Mouse (Mus musculus) lung, embryonic 14.5 days (tissue): Measurements from ENCODE around the gene Ankub1. TPM values are rescaled to one million over a fixed set of nuclear protein-coding genes. Genes with fewer than 3 reads are reported as not detected.

Source experiments
- ATAC-seq: fragments of 200-750 bp; cut with Nextera tagmentation; 2 replicates; pipeline ENCODE4 v1.8.0; 2017; ENCODE audit warnings: mild to moderate bottlenecking, moderate TSS enrichment, moderate library complexity; ENCODE audit not compliant: insufficient read depth
- DNase-seq: peaks from one replicate; pipeline ENCODE4 v3.0.0-alpha.2; 2015
- H3K27ac ChIP-seq: fragments of 300-500 bp; sonication (generic); 2 replicates; pipeline ENCODE4 v1.5.1; 2014; ENCODE audit warnings: low read depth, mild to moderate bottlenecking, moderate library complexity
- H3K27me3 ChIP-seq: fragments of 300-500 bp; sonication (generic); 2 replicates; pipeline ENCODE4 v1.6.1; 2014; ENCODE audit warnings: low read length, control low read depth; ENCODE audit not compliant: insufficient read depth
- H3K36me3 ChIP-seq: fragments of 300-500 bp; sonication (generic); 2 replicates; pipeline ENCODE4 v1.6.1; 2014; ENCODE audit warnings: control low read depth; ENCODE audit not compliant: insufficient read depth
- H3K4me1 ChIP-seq: fragments of 300-500 bp; sonication (generic); 2 replicates; pipeline ENCODE4 v1.6.1; 2014; ENCODE audit warnings: antibody characterized with exemption, control low read depth; ENCODE audit not compliant: insufficient read depth
- H3K4me2 ChIP-seq: fragments of 300-500 bp; sonication (generic); 2 replicates; pipeline ENCODE4 v1.6.1; 2014; ENCODE audit warnings: mild to moderate bottlenecking
- H3K4me3 ChIP-seq: fragments of 300-500 bp; sonication (generic); 2 replicates; pipeline ENCODE4 v1.5.1; 2014; ENCODE audit warnings: low read depth, low read length
- H3K9ac ChIP-seq: fragments of 300-500 bp; sonication (generic); 2 replicates; pipeline ENCODE4 v1.6.1; 2014
- H3K9me3 ChIP-seq: fragments of 300-500 bp; sonication (generic); 2 replicates; pipeline ENCODE4 v1.6.1; 2016; ENCODE audit warnings: low read depth, low read length, control low read depth
- CTCF ChIP-seq: IDR thresholded peaks from 2 replicates; pipeline ENCODE4 v1.5.1; 2016; ENCODE audit warnings: antibody characterized with exemption, low read depth
- WGBS: fragments of 180-500 bp; shearing (Covaris S2); extraction: QIAGEN DNeasy Blood & Tissue Kit; methylation state at CpG from one replicate; pipeline ENCODE4 v1.1.7; 2014; 5-methylcytosine and 5-hydroxymethylcytosine counted together
- microRNA-seq: library from miRNA; unstranded; fragments of <30 nt; microRNA quantifications from one replicate; pipeline ENCODE4, GENCODE M21; 2016; ENCODE audit warnings: borderline number of aligned reads
- polyA plus RNA-seq: library from polyadenylated mRNA; unstranded; fragments of >200 nt; fragmentation: Nextera tagmentation; extraction: Ambion mirVana; gene quantifications from 2 replicates; pipeline ENCODE4 v1.2.1, GENCODE M21; 2014

The Ankub1 gene
- polyA plus RNA-seq, 1 experiment from 2014 or later, result not detected

DNA sequence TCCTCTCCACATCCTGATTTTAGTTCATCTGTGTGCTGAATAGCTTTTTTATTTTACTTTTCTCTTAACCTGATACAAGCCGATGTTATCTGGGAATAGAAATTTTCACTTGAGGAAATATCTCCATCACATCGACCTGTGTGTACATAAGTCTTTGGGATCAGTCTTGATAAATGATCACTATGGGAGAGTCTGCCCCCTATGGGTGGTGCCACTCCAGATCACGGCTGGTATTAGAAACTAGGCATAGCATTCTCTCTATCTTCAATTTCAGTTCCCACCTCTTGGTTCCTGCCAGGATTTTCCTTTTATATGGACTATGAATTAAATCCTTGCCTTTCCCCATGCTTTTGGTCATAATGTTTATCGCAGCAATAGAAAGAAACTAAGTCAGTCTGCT is 72.9 kb downstream of the Ankub1 start:
- H3K27me3 ChIP-seq, result no peaks in the 10 kb centered on the region
- no peaks in the 10 kb centered on the region for H3K4me1 ChIP-seq
- no peak overlapping the region for H3K27ac ChIP-seq
- H3K4me2 ChIP-seq, result no peak overlapping the region
- peak; percentile 54 for TF ChIP-seq CTCF
- ATAC-seq (no peak), DNase-seq (no peak)
- no peaks in the 10 kb centered on the region for H3K9me3 ChIP-seq
- H3K9ac ChIP-seq, result no peak overlapping the region
- 65% methylated on average over 4 of the region's 4 CpGs for WGBS
- H3K4me3 ChIP-seq, result no peak overlapping the region
- H3K36me3 ChIP-seq, result no peaks in the 10 kb centered on the region

GRCm38 (mm10) chr3:57615652-57616051 is 76.9 kb downstream of the Ankub1 start:
- no peak overlapping the region for H3K9ac ChIP-seq

GRCm38 (mm10) chr3:57612430-57612997 is 80.1 kb downstream of the Ankub1 start:
- Histone ChIP-seq H3K4me1 (no peaks in the 10 kb centered on the region), H3K9ac (no peak overlapping the region), H3K9me3 (no peaks in the 10 kb centered on the region), H3K36me3 (no peaks in the 10 kb centered on the region), H3K4me2 (no peak overlapping the region), H3K27me3 (no peaks in the 10 kb centered on the region), H3K27ac (no peak overlapping the region), H3K4me3 (no peak overlapping the region)
- no peak for TF ChIP-seq CTCF
- 68% methylated on average over 3 of the region's 3 CpGs for WGBS
- no peak for DNase-seq
- ATAC-seq, result no peak

More at GRCm38 (mm10) chr3:57615652-57616051, 76.9 kb downstream of the Ankub1 start:
- Histone ChIP-seq H3K27me3 (no peaks in the 10 kb centered on the region), H3K4me1 (no peaks in the 10 kb centered on the region), H3K4me3 (no peak overlapping the region), H3K27ac (no peak overlapping the region), H3K4me2 (no peak overlapping the region), H3K36me3 (no peaks in the 10 kb centered on the region), H3K9me3 (no peaks in the 10 kb centered on the region)
- DNase-seq (no peak), ATAC-seq (no peak)
- 89% methylated on average over 4 of the region's 4 CpGs for WGBS
- peak; percentile 34; the same call in 1 of the 2 replicates for TF ChIP-seq CTCF

DNA sequence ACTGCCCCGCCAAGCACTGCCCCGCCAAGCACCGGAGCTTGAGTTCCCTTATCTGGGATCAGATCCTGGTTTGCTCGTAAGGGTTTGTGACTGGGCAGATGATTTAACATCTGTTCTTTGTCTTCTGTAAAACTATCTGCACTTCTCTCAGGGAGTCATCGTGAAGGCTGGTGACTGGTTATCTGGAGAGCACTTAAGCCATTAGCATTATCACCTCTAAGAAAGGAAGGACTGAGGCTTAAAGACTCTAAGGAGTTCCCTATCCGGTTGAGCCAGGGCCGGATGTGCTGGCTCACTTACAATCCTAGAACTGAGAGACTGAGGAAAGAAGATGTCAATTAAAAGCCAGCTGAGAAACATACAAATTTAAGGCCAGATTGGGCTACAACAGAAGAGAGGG is 80.8 kb downstream of the Ankub1 start:
- Histone ChIP-seq H3K9ac (no peak overlapping the region), H3K9me3 (no peaks in the 10 kb centered on the region), H3K4me3 (no peak overlapping the region), H3K27me3 (no peaks in the 10 kb centered on the region), H3K36me3 (no peaks in the 10 kb centered on the region), H3K4me1 (no peaks in the 10 kb centered on the region), H3K27ac (no peak overlapping the region), H3K4me2 (no peak overlapping the region)
- DNase-seq (no peak), ATAC-seq (no peak)
- TF ChIP-seq CTCF, result no peak
- 55% methylated on average over 7 of the region's 7 CpGs for WGBS

Small RNAs within 50 kb of the gene (microRNA-seq; reads per million reads assigned to microRNA genes)
- not detected for gene Mir6377

Other genes starting within 250 kb of the Ankub1 start
- gene Wwtr1, start 116.9 kb downstream of the Ankub1 start, polyA plus RNA-seq, result 23.4 and 24.8 TPM in 2 replicates
- gene Commd2, start 41.1 kb downstream of the Ankub1 start, polyA plus RNA-seq, result 102 and 106 TPM in 2 replicates
- 62.2 and 67.2 TPM in 2 replicates for gene Rnf13, start 43.3 kb upstream of the Ankub1 start, polyA plus RNA-seq
- 104 TPM in 2 replicates for gene Pfn2, start 155.3 kb upstream of the Ankub1 start, polyA plus RNA-seq